Mouse (Mus musculus) CH12.LX (cell line): Measurements from ENCODE around the gene Pnpla6. TPM values are rescaled to one million over a fixed set of nuclear protein-coding genes. Genes with fewer than 3 reads are reported as not detected.

Experiments
- DNase-seq: peaks from one replicate; pipeline ENCODE4 v3.0.0-alpha.2; 2013; ENCODE audit errors: extremely low read depth
- H3K27ac ChIP-seq: 2 replicates; pipeline ENCODE4 v1.5.1; 2012; ENCODE audit warnings: low read depth, mild to moderate bottlenecking, control low read depth, moderate library complexity; ENCODE audit not compliant: insufficient read depth
- H3K27me3 ChIP-seq: replicated peaks from 2 replicates; pipeline ENCODE3; 2012; ENCODE audit warnings: inconsistent platforms
- H3K36me3 ChIP-seq, 2 experiments: replicated peaks in 1 of 2; 2 replicates each; pipeline versions ENCODE3 to v1.6.1; 2012; ENCODE audit warnings: inconsistent platforms in 1 of 2, low read length in 1 of 2, mild to moderate bottlenecking in 1 of 2, mixed read lengths in 1 of 2, moderate library complexity in 1 of 2; ENCODE audit not compliant: control insufficient read depth in 1 of 2, insufficient read depth in 1 of 2
- H3K4me1 ChIP-seq, 2 experiments: 2 replicates each; pipeline ENCODE4 v1.6.1; 2012; ENCODE audit warnings: inconsistent platforms in 1 of 2, moderate library complexity in 1 of 2; ENCODE audit not compliant: insufficient read depth in 2 of 2, control insufficient read depth in 1 of 2
- H3K4me2 ChIP-seq: 2 replicates; pipeline ENCODE4 v1.6.1; 2012; ENCODE audit warnings: low read depth, mild to moderate bottlenecking, control low read depth; ENCODE audit not compliant: poor library complexity, insufficient read depth, severe bottlenecking
- H3K4me3 ChIP-seq, 3 experiments: fragments of 150-350 bp in 1 of 3; sonication (generic) in 1 of 3; replicated peaks in 1 of 3; 2 replicates each; pipeline versions ENCODE3 to v1.5.1; 2011 to 2012; ENCODE audit warnings: low read depth in 2 of 3, low read length in 2 of 3, mild to moderate bottlenecking in 2 of 3, moderate library complexity in 2 of 3, control low read depth in 1 of 3, improper control_type of control experiment in 1 of 3, inconsistent platforms in 1 of 3, mixed read lengths in 1 of 3; ENCODE audit not compliant: poor library complexity in 1 of 3
- H3K79me2 ChIP-seq: replicated peaks from 2 replicates; pipeline ENCODE4 v1.6.1; 2012; ENCODE audit warnings: mild to moderate bottlenecking, moderate library complexity; ENCODE audit not compliant: control insufficient read depth, poor library complexity, insufficient read depth, severe bottlenecking; ENCODE audit errors: extremely low read depth
- H3K9ac ChIP-seq: 2 replicates; pipeline ENCODE4 v1.6.1; 2012; ENCODE audit warnings: low read depth, mild to moderate bottlenecking, control low read depth, moderate library complexity; ENCODE audit not compliant: insufficient read depth
- H3K9me3 ChIP-seq: replicated peaks from 2 replicates; pipeline ENCODE3; 2012; ENCODE audit warnings: low read length, inconsistent platforms, mixed read lengths
- BHLHE40 ChIP-seq: IDR thresholded peaks from 2 replicates; pipeline ENCODE4 v1.6.1; 2011; ENCODE audit warnings: mild to moderate bottlenecking, low read depth, low read length, improper control_type of control experiment
- CHD2 ChIP-seq: IDR thresholded peaks from 2 replicates; pipeline ENCODE4 v1.6.1; 2011; ENCODE audit warnings: low read length, improper control_type of control experiment
- CTCF ChIP-seq, 2 experiments: IDR thresholded peaks in 1 of 2; conservative IDR thresholded peaks in 1 of 2; 2 replicates each; pipeline ENCODE4 v1.5.1; 2011 to 2012; ENCODE audit warnings: low read depth in 2 of 2, low read length in 2 of 2, improper control_type of control experiment in 1 of 2, inconsistent platforms in 1 of 2, mild to moderate bottlenecking in 1 of 2, moderate library complexity in 1 of 2
- ELF1 ChIP-seq: IDR thresholded peaks from 2 replicates; pipeline ENCODE4 v1.6.1; 2014; ENCODE audit warnings: low read depth, mild to moderate bottlenecking, inconsistent platforms, low read length, improper control_type of control experiment
- EP300 ChIP-seq: IDR thresholded peaks from 2 replicates; pipeline ENCODE4 v1.6.1; 2011; ENCODE audit warnings: low read length, improper control_type of control experiment
- ETS1 ChIP-seq: conservative IDR thresholded peaks from 2 replicates; pipeline ENCODE4 v1.6.1; 2012; ENCODE audit warnings: low read depth, mild to moderate bottlenecking, inconsistent platforms, low read length, improper control_type of control experiment, moderate library complexity
- GABPA ChIP-seq: IDR thresholded peaks from 2 replicates; pipeline ENCODE4 v1.6.1; 2012; ENCODE audit warnings: low read depth, low read length, improper control_type of control experiment, inconsistent platforms; ENCODE audit not compliant: insufficient replicate concordance
- HCFC1 ChIP-seq: IDR thresholded peaks from 2 replicates; pipeline ENCODE4 v1.6.1; 2012; ENCODE audit warnings: low read depth, mild to moderate bottlenecking, inconsistent platforms, low read length, improper control_type of control experiment
- IRF4 ChIP-seq: IDR thresholded peaks from 2 replicates; pipeline ENCODE4 v1.6.1; 2014; ENCODE audit warnings: low read depth, mild to moderate bottlenecking, inconsistent platforms, low read length, improper control_type of control experiment
- JUN ChIP-seq: IDR thresholded peaks from 2 replicates; pipeline ENCODE4 v1.6.1; 2011; ENCODE audit warnings: low read depth, mild to moderate bottlenecking, low read length, improper control_type of control experiment, moderate library complexity; ENCODE audit not compliant: insufficient read depth
- MAX ChIP-seq: IDR thresholded peaks from 2 replicates; pipeline ENCODE4 v1.6.1; 2011; ENCODE audit warnings: low read length, improper control_type of control experiment
- MAZ ChIP-seq: IDR thresholded peaks from 2 replicates; pipeline ENCODE4 v1.6.1; 2012; ENCODE audit warnings: low read depth, mild to moderate bottlenecking, inconsistent platforms, low read length, improper control_type of control experiment, moderate library complexity
- MXI1 ChIP-seq: IDR thresholded peaks from 2 replicates; pipeline ENCODE4 v1.6.1; 2011; ENCODE audit warnings: mild to moderate bottlenecking, low read depth, low read length, improper control_type of control experiment
- MYC ChIP-seq: IDR thresholded peaks from 2 replicates; pipeline ENCODE4 v1.6.1; 2011; ENCODE audit warnings: low read depth, mild to moderate bottlenecking, improper control_type of control experiment, low read length
- NELFE ChIP-seq: IDR thresholded peaks from 2 replicates; pipeline ENCODE4 v1.6.1; 2011; ENCODE audit warnings: low read depth, low read length, improper control_type of control experiment
- NRF1 ChIP-seq: IDR thresholded peaks from 2 replicates; pipeline ENCODE4 v1.6.1; 2014; ENCODE audit warnings: low read depth, mild to moderate bottlenecking, inconsistent platforms, low read length, improper control_type of control experiment, moderate library complexity
- PAX5 ChIP-seq: IDR thresholded peaks from 2 replicates; pipeline ENCODE4 v1.6.1; 2012; ENCODE audit warnings: low read length, inconsistent platforms, mixed read lengths
- POLR2AphosphoS2 ChIP-seq: IDR thresholded peaks from 2 replicates; pipeline ENCODE4 v1.6.1; 2011; ENCODE audit warnings: low read depth, low read length, improper control_type of control experiment
- RAD21 ChIP-seq: IDR thresholded peaks from 2 replicates; pipeline ENCODE4 v1.6.1; 2011; ENCODE audit warnings: low read depth, mild to moderate bottlenecking, low read length, improper control_type of control experiment, moderate library complexity
- RCOR1 ChIP-seq: conservative IDR thresholded peaks from 2 replicates; pipeline ENCODE4 v1.6.1; 2012; ENCODE audit warnings: low read depth, mild to moderate bottlenecking, inconsistent platforms, low read length, improper control_type of control experiment
- SIN3A ChIP-seq: IDR thresholded peaks from 2 replicates; pipeline ENCODE4 v1.6.1; 2012; ENCODE audit warnings: low read length, improper control_type of control experiment, inconsistent platforms
- SMC3 ChIP-seq: IDR thresholded peaks from 2 replicates; pipeline ENCODE4 v1.6.1; 2011; ENCODE audit warnings: low read depth, low read length, improper control_type of control experiment
- TBP ChIP-seq: conservative IDR thresholded peaks from 2 replicates; pipeline ENCODE4 v1.6.1; 2011; ENCODE audit warnings: low read depth, low read length, improper control_type of control experiment
- TCF12 ChIP-seq: IDR thresholded peaks from 2 replicates; pipeline ENCODE4 v1.6.1; 2014; ENCODE audit warnings: low read depth, mild to moderate bottlenecking, inconsistent platforms, low read length, improper control_type of control experiment
- USF1 ChIP-seq: IDR thresholded peaks from 2 replicates; pipeline ENCODE4 v1.6.1; 2014; ENCODE audit warnings: low read depth, mild to moderate bottlenecking, inconsistent platforms, low read length, improper control_type of control experiment
- USF2 ChIP-seq: conservative IDR thresholded peaks from 2 replicates; pipeline ENCODE4 v1.6.1; 2011; ENCODE audit warnings: low read depth, low read length, improper control_type of control experiment
- ZKSCAN1 ChIP-seq: IDR thresholded peaks from 2 replicates; pipeline ENCODE4 v1.6.1; 2012; ENCODE audit warnings: low read depth, inconsistent platforms, low read length, improper control_type of control experiment, borderline replicate concordance
- ZMIZ1 ChIP-seq: IDR thresholded peaks from 2 replicates; pipeline ENCODE4 v1.6.1; 2012; ENCODE audit warnings: low read depth, mild to moderate bottlenecking, inconsistent platforms, low read length, improper control_type of control experiment
- ZNF384 ChIP-seq: IDR thresholded peaks from 2 replicates; pipeline ENCODE4 v1.6.1; 2012; ENCODE audit warnings: low read depth, low read length, improper control_type of control experiment, inconsistent platforms
- dilution Hi-C: fragments of 300-500 bp; cut with MboI; formaldehyde crosslinking; loops from 2 replicates; pipeline ENCODE4 v1.14.3; 2020; ENCODE audit warnings: low sequenced_read_pairs; ENCODE audit not compliant: extremely low pct_unique_long_range_greater_than_20kb, extremely low pct_ligation_motif_present
- in situ Hi-C: fragments of 300-500 bp; cut with MboI; formaldehyde crosslinking; loops from 3 replicates; pipeline ENCODE4 v1.14.3; 2019; ENCODE audit warnings: low sequenced_read_pairs, low pct_ligation_motif_present, low pct_unique_long_range_greater_than_20kb, mixed read lengths
- polyA plus RNA-seq: library from polyadenylated mRNA; unstranded; fragments of >175 nt; gene quantifications from 2 replicates; pipeline ENCODE4 v1.2.1, GENCODE M21; 2012; ENCODE audit warnings: low read depth; ENCODE audit not compliant: insufficient read length
- total RNA-seq, 2 experiments: library from RNA; depleted of rRNA; stranded (reverse); fragments of 300-350 nt in 1 of 2; fragments of >200 nt in 1 of 2; gene quantifications; 2 replicates each; pipeline ENCODE4 v1.2.3; 2012 to 2014

Pnpla6 gene
- total and polyA plus RNA-seq, 3 experiments: 12.5 to 39.8 (median 29.6) TPM

DNA sequence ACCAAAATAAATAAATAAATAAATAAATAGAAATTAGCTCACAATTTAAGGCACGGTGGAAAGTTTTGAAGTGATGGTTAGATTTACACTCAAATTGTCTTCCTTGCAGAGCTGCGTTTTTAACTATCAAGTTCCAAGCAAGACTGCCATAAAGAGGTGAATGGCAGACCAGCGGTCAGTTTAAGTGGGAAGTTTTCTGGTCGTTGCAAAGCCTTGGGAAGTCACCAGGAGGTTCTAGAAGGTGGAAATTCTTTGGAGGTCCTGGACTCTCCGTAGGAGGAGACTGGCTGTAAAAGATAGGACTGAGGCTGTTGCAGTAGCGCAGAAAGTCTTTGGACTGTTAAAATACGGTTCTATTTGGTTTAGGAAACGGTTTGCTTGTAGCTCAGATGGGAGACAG is 15.4 kb upstream of the Pnpla6 start:
- peak overlapping the region; percentile 63 to 81 (median 70) for H3K4me3 ChIP-seq
- dilution Hi-C loops: no loop called here
- peaks cover 28% of the 10 kb centered on the region for H3K27me3 ChIP-seq
- H3K4me1 ChIP-seq: peaks cover 2 to 15% of the 10 kb centered on the region in 2 experiments; a peak in 3 of 4 replicates
- no peaks in the 10 kb centered on the region for H3K9me3 ChIP-seq
- no peak overlapping the region for H3K27ac ChIP-seq
- H3K4me2 ChIP-seq: peak overlapping the region; percentile 51
- in situ Hi-C loops: no loop called here
- peaks cover 0 to 6% of the 10 kb centered on the region in 2 experiments for H3K36me3 ChIP-seq
- H3K79me2 ChIP-seq: no peaks in the 10 kb centered on the region
- peak overlapping the region; percentile 77 for H3K9ac ChIP-seq
- no peak for DNase-seq
- TF ChIP-seq TCF12: no peak
- no peak for TF ChIP-seq EP300
- TF ChIP-seq ZKSCAN1: no peak
- no peak for TF ChIP-seq JUN
- TF ChIP-seq MYC: no peak
- TF ChIP-seq PAX5: no peak
- no peak for TF ChIP-seq RAD21
- TF ChIP-seq CHD2: no peak
- no peak for TF ChIP-seq MXI1
- TF ChIP-seq IRF4: no peak
- TF ChIP-seq MAX: no peak
- TF ChIP-seq BHLHE40: no peak
- TF ChIP-seq ZNF384: no peak
- no peak; the same call in 1 of the 2 replicates for TF ChIP-seq MAZ
- TF ChIP-seq USF2: no peak
- no peak for TF ChIP-seq ELF1
- TF ChIP-seq GABPA: no peak
- TF ChIP-seq USF1: no peak

DNA sequence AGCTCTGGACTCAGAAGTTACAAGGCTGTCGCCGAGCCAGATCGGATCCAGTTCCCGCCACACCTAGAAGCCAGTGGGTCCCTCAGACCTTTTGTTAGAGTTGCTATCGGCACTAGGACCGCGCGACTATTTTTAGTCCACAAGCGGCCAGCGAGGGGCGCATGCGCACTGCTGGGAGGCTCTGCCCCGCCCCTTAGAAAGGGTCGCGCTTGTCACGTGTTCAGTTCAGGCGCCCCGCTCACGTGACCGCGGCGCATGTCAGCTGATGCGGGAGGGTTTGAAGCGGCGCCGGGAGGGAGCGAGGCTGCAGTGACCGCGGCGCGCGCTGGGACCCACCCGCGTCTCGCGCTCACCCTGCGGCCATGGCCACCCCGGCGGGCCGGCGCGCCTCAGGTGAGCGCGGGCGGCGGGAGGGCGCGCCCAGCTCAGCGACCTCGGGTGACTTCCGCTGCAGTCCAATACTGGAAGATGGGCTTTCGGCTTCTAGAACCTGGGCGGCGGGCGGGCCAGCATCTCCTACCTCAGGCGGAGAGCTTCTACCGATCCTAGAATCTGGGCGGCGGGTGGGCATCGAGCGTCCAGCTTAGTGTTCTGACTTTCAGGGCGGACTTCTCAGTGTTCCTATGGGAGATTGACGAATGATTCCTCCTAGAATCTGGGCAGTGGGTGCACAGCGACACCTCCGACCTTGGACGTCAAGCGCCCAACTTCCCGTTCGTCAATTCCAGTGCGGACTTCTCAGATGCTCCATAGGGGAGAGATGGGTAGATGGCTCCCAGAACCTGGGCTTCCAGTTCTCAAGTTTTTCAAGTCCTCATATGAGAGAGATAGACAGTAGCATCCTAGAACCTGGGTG is 14.7 kb upstream of the Pnpla6 start, which contains the start of gene Mcoln1:
Gene Mcoln1, plus strand, starts transcription at position 223 of the 856 bp plus-strand sequence.
- H3K4me1 ChIP-seq: peaks cover 2 to 15% of the 10 kb centered on the region in 2 experiments; a peak in 3 of 4 replicates
- peaks cover 0 to 13% of the 10 kb centered on the region in 2 experiments for H3K36me3 ChIP-seq
- peak; percentile 93 for DNase-seq
- no peaks in the 10 kb centered on the region for H3K9me3 ChIP-seq
- H3K9ac ChIP-seq: peak within 1 kb of the TSS; percentile 77
- H3K4me2 ChIP-seq: peak within 1 kb of the TSS; percentile 81
- no peak within 1 kb of the TSS for H3K27ac ChIP-seq
- H3K27me3 ChIP-seq: peaks cover 21% of the 10 kb centered on the region
- H3K4me3 ChIP-seq: peak within 1 kb of the TSS; percentile 63 to 81 (median 70)
- no peaks in the 10 kb centered on the region for H3K79me2 ChIP-seq
- dilution Hi-C loops: no loop called here
- in situ Hi-C loops: no loop called here
- TF ChIP-seq ELF1 (peak; percentile 50), NELFE (peak; percentile 80; the same call in 1 of the 2 replicates), HCFC1 (peak; percentile 79), POLR2AphosphoS2 (no peak), ZKSCAN1 (no peak), SMC3 (no peak), NRF1 (peak; percentile 99), JUN (no peak), ETS1 (peak; percentile 55; the same call in 1 of the 2 replicates), MAZ (no peak; the same call in 1 of the 2 replicates), TCF12 (peak; percentile 84), IRF4 (peak; percentile 68; the same call in 1 of the 2 replicates), ZMIZ1 (0 out of 2 replicates have a peak, but pooled peaks have one; percentile 51), ZNF384 (no peak), SIN3A (peak; percentile 90), EP300 (no peak), CTCF (conservative IDR thresholded peaks at IDR 0.05 in 1 of 2, IDR thresholded peaks at IDR 0.05 in 1 of 2; ENCODE audit: low read depth in 2 of 2, low read length in 2 of 2) (no peak), BHLHE40 (peak; percentile 99), MAX (peak; percentile 99), TBP (peak; percentile 55; the same call in 1 of the 2 replicates), RCOR1 (0 out of 2 replicates have a peak, but pooled peaks have one; percentile 63)
